Mouse (Mus musculus): ENCODE measurements around the gene Stard13.

The Stard13 gene

GRCm38 (mm10) chr5:151023461-151023860 is 210.2 kb downstream of the Stard13 start:
- in situ Hi-C loops (cut with MboI, MseI): no loop called here

GRCm38 (mm10) chr5:151022939-151023338 is 210.7 kb downstream of the Stard13 start:
- in situ Hi-C loops (cut with MboI, MseI): no loop called here

DNA sequence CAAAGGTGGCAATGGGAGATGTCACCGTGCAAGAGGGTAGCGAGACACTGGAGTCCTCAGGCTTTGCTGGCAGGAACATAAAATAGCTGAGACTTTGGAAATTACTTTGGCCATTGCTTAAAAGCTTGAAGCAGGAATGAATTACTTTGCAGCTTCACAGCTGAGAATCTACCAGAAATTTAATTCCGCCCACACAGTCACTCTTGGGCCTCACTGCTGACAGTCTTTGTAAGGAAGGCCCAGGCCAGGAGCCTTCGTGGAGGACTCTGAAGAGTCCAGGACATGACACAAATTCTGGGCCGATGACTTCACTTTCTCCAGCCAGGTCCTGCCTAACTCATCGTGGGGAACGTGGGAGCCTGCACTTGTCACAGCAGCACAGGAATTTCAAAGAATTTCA is 211.6 kb downstream of the Stard13 start:
- in situ Hi-C loops (cut with MboI, MseI): no loop called here

- in situ Hi-C loops (cut with MboI, MseI): no loop called here
Measured at GRCm38 (mm10) chr5:151020831-151021230, 212.8 kb downstream of the Stard13 start.

- in situ Hi-C loops (cut with MboI, MseI): no loop called here
Measured at GRCm38 (mm10) chr5:151020031-151020820, 213.4 kb downstream of the Stard13 start.

GRCm38 (mm10) chr5:151018959-151019358 is 214.7 kb downstream of the Stard13 start:
- in situ Hi-C loops (cut with MboI, MseI): no loop called here

DNA sequence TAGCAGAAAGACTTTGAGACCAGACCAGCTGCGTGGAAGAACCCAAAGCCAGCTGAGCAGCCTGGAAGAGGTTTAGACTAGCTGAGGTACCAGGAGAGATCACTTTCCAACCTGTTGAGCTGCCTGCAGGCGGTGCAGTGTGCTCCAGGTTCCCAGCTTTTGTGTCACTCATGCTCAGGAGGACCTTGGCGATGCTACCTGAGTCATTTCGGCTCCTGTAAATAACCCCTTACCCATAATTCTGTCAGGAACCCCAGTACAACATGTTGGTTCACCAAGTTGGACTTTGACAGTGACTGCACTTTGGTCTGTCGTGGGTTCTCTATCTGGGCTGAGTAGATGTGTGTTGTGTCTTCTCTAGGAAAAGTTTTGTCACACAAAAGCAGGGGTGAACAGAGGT is 215.2 kb downstream of the Stard13 start:
- in situ Hi-C loops (cut with MboI, MseI): no loop called here

- in situ Hi-C loops (cut with MboI, MseI): no loop called here
Measured at GRCm38 (mm10) chr5:151004216-151004755, 229.3 kb downstream of the Stard13 start.

GRCm38 (mm10) chr5:151002051-151002450 is 231.6 kb downstream of the Stard13 start:
- in situ Hi-C loops (cut with MboI, MseI): no loop called here

- in situ Hi-C loops (cut with MboI, MseI): no loop called here
Measured at GRCm38 (mm10) chr5:151001111-151001510, 232.5 kb downstream of the Stard13 start.

DNA sequence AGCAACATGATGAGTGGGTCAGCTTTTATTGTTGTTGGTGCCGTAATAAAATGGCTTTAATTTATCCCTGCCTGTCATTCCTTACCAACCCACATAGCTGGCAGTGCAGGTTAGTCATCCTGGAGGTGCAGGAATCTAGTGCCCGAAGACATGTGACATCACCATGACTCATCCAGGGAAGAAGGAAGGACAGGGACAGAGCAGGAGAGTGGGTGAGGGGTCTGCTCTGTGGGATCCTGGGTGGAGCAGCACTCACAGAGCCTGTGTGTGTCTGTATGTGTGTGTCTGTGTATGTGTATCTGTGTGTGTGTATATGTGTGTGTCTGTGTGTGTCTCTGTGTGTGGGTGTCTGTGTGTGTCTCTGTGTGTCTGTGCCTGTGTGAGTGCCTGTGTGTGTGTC is 237.1 kb downstream of the Stard13 start:
- in situ Hi-C loops (cut with MboI, MseI): no loop called here

- in situ Hi-C loops (cut with MboI, MseI): no loop called here
Measured at GRCm38 (mm10) chr5:150994096-150994495, 239.5 kb downstream of the Stard13 start.

Data from T-helper 2 cell (primary cell).